Mouse (Mus musculus) E14TG2a.4 (cell line): Measurements from ENCODE around the gene 4930455H04Rik.

Experiments
- CTCF ChIP-seq: conservative IDR thresholded peaks from 2 replicates; pipeline ENCODE4 v1.5.1; 2014; ENCODE audit warnings: low read length
- NANOG ChIP-seq: IDR thresholded peaks from 2 replicates; pipeline ENCODE4 v1.6.1; 2014; ENCODE audit warnings: borderline replicate concordance, low read length, mixed read lengths
- POU5F1 ChIP-seq: IDR thresholded peaks from 2 replicates; pipeline ENCODE4 v1.6.1; 2014; ENCODE audit warnings: low read length, borderline replicate concordance

GRCm38 (mm10) chr3:116921535-116921934 is 46.5 kb upstream of the 4930455H04Rik start:
- TF ChIP-seq CTCF (no peak), NANOG (no peak), POU5F1 (no peak)
